Mouse (Mus musculus): ENCODE data around the gene Nhsl2.
"Not testable (repeated sequence)": the region's sequence is repeated elsewhere in the genome, so short reads cannot be mapped to it uniquely, and the experiment has no call there.

Gene Nhsl2

DNA sequence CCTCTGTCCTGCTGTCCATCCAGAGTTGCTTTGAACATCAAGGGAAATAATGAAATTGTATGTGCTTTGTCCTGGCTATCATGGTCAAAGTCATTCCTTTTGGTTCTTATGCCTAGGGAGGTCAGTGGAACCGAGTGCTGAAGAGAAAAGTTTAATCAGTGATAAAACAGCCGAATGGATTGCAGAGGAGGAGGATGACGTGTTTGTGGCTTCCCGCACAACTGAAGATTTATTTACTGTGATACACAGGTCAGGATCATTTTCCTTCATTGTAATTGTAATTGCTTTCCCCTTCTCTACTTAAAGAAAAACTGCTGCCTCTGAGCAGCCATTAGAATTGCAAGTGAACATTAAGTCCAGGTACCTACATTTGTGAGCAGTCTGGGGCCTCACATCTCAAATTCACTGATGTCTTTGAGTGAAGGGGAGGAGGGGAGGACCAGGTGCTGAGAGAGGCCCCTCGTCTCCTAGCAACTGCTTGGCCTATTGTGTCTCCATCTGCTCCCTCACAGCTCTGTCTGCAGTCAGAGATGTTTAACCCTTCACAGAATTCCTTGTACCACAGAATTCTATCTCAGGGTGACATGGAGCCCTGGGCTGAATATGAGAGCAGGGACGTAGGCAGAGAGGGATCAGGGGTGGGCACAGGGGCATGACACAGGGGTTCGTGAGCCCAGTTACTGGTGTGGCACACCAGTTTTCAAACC is 232.5 kb downstream of the Nhsl2 start:
- DNase-seq (ENCODE audit: low spot score in 2 of 2) = no peak

DNA sequence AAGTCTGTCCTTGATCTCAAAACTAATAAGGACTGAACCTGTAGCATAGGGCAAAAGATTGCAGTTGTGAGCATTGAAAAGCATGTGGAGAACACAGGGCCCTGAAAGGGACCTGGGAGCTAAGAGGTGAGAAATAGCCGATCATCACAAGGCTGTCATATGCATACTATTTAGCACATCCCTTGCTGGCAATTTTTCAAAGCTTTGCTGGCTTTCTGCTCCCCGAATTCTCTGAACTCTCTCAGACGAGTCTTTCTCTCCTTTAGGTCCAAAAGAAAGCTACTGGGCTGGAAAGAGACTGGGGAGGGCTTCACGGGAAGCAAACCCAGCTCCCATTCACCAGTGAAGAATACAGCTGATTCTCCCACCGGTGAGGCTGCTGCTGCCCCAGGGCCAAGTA is 233.2 kb downstream of the Nhsl2 start:
- DNase-seq (ENCODE audit: low spot score in 2 of 2) = no peak

DNA sequence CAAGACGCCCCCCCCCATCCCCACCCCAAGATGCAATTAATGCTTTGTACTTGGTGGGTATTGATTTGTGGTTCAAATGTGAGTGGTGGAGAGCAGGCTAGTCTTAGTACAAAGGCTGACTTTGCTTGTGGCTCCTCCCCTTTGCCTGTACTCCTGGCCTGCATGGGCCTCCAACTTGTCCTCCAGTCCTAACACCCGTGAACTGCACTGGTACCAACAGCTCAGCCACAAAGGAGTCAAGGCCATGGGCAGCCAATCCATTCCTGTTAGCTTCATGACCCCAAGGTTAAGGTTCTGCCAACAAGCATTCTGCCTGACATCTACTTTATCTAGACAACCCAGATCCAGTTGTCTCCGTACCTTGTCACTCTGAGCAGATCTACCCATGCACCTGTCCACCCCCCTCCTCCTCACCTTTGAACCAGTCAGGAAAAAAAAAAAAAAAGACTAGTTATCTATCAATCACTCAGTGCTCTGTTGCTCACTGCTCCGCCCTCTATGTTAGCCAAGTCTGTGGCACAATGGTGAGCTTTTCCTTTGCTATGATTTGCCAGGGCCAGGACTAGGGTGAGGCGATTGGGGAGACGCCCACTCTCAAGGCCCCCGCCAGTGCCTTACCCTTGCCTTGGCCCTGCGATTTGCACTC is 236.7 kb downstream of the Nhsl2 start:
- DNase-seq (ENCODE audit: low spot score in 2 of 2) = no peak

DNA sequence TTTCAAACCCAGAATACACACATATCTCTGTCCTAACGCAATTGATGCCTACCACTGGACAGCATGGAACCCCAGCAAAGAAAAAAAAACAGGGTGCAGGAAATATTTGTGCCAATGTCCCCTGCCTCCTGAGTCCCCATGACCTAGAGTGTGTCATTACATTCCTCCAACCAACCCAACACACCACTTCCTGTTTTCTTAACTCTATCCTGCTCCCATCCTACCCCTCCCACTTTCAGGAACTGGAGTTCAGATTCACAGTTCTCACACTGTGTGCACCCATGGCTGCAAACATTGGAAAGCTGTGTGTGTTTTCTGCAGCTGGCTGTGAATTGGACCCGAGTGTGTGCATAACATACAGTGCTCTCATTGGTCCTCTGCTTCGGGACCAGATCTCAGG is 241.4 kb downstream of the Nhsl2 start:
- DNase-seq (ENCODE audit: low spot score in 2 of 2) = no peak

DNA sequence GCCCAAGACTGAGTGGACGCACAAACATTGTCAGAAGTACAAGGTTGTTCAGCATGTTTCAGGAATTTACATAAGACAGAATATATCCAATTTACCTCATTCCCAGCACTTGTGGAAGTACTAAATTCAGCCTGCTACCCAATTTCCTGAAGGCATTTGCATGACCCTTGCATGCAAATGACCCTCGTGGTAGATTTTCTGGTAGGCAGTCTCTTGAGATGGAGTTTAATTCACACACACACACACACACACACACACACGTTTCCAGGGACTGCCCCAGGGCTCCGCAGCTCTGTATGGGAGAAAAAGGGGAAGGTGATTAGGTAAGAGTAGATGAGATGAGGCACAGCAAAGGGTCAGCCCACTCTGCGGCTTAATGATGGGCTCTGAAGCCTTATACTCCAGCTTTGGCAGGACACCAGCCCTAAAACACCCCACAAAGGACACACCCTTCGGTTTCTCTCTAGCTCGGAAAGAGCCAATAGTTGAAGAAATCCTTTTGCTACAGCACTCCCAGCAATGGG is 245.3 kb downstream of the Nhsl2 start:
- DNase-seq (ENCODE audit: low spot score in 2 of 2) = no peak

DNA sequence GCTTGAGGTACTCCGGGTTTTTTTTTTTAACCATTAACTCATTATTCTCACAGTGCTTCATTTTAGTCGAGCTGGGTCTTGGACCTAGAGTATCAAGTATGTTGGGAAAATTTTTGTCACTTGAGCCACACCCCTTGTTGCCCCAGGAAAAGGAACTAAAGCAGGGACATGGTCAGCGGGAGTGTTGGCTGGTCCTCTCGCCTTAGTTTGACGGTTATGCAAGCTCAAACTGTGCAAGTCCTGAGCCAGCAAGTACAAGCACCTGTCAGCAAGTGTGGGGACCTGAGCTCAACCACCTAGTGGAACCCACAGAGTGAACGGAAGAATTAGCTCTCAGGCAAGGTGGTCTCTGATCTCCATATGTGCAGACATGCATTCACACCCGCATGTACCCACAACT is 252.7 kb downstream of the Nhsl2 start:
- no peak for DNase-seq (ENCODE audit: low spot score in 2 of 2)

DNA sequence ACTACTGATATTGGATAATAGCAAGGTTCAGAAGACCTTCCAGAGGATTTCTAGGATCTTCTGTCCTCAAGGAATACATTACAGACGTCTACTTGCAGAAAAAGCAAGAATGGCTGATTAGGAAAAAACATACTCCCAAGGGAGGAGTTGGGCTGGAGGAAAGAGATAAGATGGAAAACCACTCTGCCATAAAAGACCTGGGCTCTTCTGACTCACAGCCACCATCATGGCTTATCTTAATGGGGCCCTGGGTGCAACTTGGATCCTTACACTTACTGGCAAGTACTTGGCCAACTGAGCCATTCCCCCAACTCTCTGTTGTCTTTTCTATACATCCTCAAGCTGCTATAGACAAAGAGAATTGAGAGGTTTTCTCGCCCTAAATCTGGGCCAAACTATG is 254.6 kb downstream of the Nhsl2 start:
- DNase-seq (ENCODE audit: low spot score in 2 of 2) = not testable (repeated sequence)

DNA sequence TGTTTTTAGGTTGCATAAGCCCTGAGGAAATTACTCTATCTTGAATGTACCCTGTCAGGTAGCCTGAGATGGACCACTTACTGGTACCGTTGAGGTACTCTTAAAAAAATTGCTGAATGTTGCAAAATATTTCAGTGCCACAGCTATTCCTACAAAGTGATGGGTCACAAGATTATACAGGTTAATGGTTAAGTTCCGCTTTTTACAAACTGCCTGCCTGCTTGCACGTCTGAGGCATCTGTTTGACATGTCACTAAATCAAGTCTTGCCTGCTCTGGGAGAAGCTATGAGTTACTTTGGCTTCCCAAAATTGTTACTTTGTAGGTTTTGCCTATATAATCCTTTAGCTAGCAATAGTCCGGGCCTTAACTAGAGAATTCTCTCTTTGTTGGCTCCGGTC is 260.2 kb downstream of the Nhsl2 start:
- DNase-seq (ENCODE audit: low spot score in 2 of 2) = not testable (repeated sequence)

DNA sequence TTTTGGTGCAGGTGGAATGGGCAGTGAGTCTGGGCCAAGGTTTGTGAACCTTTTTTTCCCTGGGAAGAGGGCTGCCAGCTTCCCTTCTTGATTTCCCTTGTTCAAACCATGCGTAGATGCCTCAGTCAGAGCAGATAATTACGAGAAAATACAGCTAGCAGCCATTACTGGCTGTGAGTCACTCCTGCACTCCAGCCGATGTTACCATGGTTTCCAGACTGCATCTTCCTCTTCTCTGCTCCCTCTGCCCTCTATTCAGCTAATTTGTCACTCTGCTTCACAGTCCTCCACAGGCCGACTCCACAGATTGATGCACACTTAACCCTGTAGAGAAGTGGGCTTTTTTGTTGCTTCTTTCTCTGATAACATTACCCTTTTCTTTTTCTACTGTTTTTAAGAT is 266.5 kb downstream of the Nhsl2 start:
- peak; percentile 21 to 23 for DNase-seq (ENCODE audit: low spot score in 2 of 2)

DNA sequence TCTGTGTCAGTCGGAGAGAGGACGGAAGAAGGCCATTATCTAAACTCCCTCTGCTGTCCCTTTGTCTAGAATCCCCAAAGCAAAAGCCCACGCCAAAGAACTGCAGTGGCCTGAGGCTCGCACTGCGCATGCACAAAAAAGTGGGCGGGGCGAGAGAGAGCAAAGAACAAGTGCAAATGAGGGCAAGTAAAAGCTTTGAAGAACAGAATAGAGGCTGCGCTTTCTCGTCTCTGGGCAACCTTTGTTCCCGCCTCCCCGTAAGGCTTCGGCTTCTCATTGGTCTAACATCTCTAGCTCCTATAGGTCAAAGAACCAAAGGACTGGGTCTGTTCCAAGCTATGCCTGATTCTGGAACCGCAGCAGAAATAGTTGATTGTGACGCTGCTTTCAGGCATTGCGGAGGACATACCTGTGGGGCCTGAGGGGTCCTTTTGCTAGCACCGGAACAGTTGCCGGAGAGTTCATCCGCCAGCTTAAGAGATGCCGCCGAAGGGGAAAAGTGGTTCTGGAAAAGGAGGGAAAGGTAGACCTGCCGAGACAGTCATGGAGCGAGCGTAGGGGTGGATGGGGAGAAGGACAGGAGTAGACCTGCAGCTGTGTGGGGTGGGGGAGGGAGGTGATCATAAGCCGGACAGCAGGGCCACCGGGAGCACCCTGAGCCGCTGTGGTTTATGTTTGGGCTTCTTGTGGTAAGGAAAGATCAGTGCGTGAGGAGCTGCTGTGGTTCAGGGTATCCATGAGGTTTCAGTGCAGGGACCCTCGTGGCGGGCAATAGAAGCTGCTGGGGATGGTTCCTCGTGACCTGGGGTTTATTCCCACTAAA is 270.1 kb downstream of the Nhsl2 start, which contains the start of gene Pin4:
Gene Pin4 (plus strand): TSS at position 406 of the 823 bp plus-strand sequence.
- peak; percentile 90 to 92 for DNase-seq (ENCODE audit: low spot score in 2 of 2)

DNA sequence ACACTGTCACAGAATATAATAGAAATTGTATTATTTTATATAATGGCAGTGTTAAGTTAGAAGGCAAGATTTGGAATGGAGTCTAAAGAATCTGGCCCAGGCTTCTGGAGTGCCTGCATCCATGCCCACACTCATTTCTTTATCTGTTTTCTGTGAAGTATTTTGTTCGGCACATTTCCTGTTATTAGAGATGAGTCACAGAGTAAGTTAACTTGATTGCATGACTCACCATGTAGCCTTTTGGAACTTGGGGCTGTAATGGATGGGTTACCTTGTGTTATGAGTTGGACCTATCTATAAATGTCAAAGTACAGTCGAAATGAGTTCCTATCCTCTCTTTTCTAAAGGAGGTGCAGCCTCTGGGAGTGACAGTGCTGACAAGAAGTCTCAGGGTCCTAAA is 272.1 kb downstream of the Nhsl2 start:
- no peak for DNase-seq (ENCODE audit: low spot score in 2 of 2)

DNA sequence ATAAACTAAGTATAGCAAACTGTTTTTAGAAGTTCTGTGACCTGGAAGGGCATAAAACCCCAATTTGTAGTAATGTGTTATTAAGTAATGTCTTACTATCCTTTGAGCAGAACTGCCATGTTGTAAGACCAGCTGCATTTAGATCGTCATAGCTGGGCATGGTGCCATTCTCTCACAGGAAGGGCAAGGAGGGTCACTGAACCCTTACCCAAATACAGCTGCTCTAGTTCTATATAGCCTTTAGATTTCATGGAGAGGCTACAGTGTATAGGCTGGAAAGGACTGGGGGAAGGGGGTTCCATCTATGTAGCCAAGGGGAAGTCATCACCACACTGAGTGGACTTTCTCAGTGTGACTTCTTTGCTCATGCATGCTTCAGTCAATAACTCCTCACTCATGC is 292.0 kb downstream of the Nhsl2 start:
- DNase-seq (ENCODE audit: low spot score in 2 of 2) = no peak
